Mouse (Mus musculus): ENCODE measurements around the gene Olfr784. TPM values are rescaled to one million over a fixed set of nuclear protein-coding genes. Genes with fewer than 3 reads are reported as not detected.

Gene Olfr784
- polyA plus RNA-seq, 2 experiments, result 0.04 to 0.15 TPM

- TF ChIP-seq POLR2A (IDR thresholded peaks at IDR 0.05; ENCODE audit: borderline replicate concordance, extremely low read depth, insufficient read depth, insufficient read length), result no peak
- no peaks in the 10 kb centered on the region for H3K27me3 ChIP-seq (ENCODE audit: control insufficient read depth, insufficient read depth, low read length)
- DNase-seq (ENCODE audit: low spot score) (no peak), ATAC-seq (ENCODE audit: low FRiP score, low read depth) (no peak)
- H3K4me2 ChIP-seq (replicated peaks; ENCODE audit: low read depth, low read length, severe bottlenecking), result no peak overlapping the region
- no peaks in the 10 kb centered on the region for H3K36me3 ChIP-seq (ENCODE audit: control insufficient read depth, insufficient read depth, low read length)
- H3K4me3 ChIP-seq (replicated peaks; ENCODE audit: low read length), result no peak overlapping the region
- H3K27ac ChIP-seq (replicated peaks; ENCODE audit: low read depth, low read length), result no peak overlapping the region
- no peaks in the 10 kb centered on the region for H3K9me3 ChIP-seq (ENCODE audit: control insufficient read depth, low read length)
- H3K4me1 ChIP-seq (ENCODE audit: control insufficient read depth, insufficient read depth, low read length), result no peaks in the 10 kb centered on the region
- 59% methylated on average over 5 of the region's 5 CpGs for WGBS
- no peak overlapping the region for H3K9ac ChIP-seq (ENCODE audit: low read depth, low read length, severe bottlenecking)
These were observed 17.0 kb downstream of the Olfr784 start for GRCm38 (mm10) chr10:129400892-129401291.

- TF ChIP-seq POLR2A (IDR thresholded peaks at IDR 0.05; ENCODE audit: borderline replicate concordance, extremely low read depth, insufficient read depth, insufficient read length), result no peak
- Histone ChIP-seq H3K4me2 (replicated peaks; ENCODE audit: low read depth, low read length, severe bottlenecking) (no peak within 1 kb of the TSS), H3K27me3 (ENCODE audit: control insufficient read depth, insufficient read depth, low read length) (no peaks in the 10 kb centered on the region), H3K9ac (ENCODE audit: low read depth, low read length, severe bottlenecking) (no peak within 1 kb of the TSS), H3K36me3 (ENCODE audit: control insufficient read depth, insufficient read depth, low read length) (no peaks in the 10 kb centered on the region), H3K4me3 (replicated peaks; ENCODE audit: low read length) (no peak within 1 kb of the TSS), H3K27ac (replicated peaks; ENCODE audit: low read depth, low read length) (no peak within 1 kb of the TSS), H3K4me1 (ENCODE audit: control insufficient read depth, insufficient read depth, low read length) (no peaks in the 10 kb centered on the region), H3K9me3 (ENCODE audit: control insufficient read depth, low read length) (no peaks in the 10 kb centered on the region)
- DNase-seq (ENCODE audit: low spot score), result no peak
- WGBS, result 73% methylated on average over 2 of the region's 2 CpGs
- ATAC-seq (ENCODE audit: low FRiP score, low read depth), result no peak
These were observed 21.2 kb downstream of the Olfr784 start, which contains the start of gene Olfr785 for GRCm38 (mm10) chr10:129405126-129405525. Gene Olfr785 (plus strand): TSS chr10:129405426.

- DNase-seq (ENCODE audit: low spot score) (no peak), ATAC-seq (ENCODE audit: low FRiP score, low read depth) (no peak)
- Histone ChIP-seq H3K36me3 (ENCODE audit: control insufficient read depth, insufficient read depth, low read length) (no peaks in the 10 kb centered on the region), H3K4me3 (replicated peaks; ENCODE audit: low read length) (no peak within 1 kb of the TSS), H3K9me3 (ENCODE audit: control insufficient read depth, low read length) (no peaks in the 10 kb centered on the region), H3K4me1 (ENCODE audit: control insufficient read depth, insufficient read depth, low read length) (no peaks in the 10 kb centered on the region), H3K27ac (replicated peaks; ENCODE audit: low read depth, low read length) (no peak within 1 kb of the TSS), H3K9ac (ENCODE audit: low read depth, low read length, severe bottlenecking) (no peak within 1 kb of the TSS), H3K27me3 (ENCODE audit: control insufficient read depth, insufficient read depth, low read length) (no peaks in the 10 kb centered on the region), H3K4me2 (replicated peaks; ENCODE audit: low read depth, low read length, severe bottlenecking) (no peak within 1 kb of the TSS)
- TF ChIP-seq POLR2A (IDR thresholded peaks at IDR 0.05; ENCODE audit: borderline replicate concordance, extremely low read depth, insufficient read depth, insufficient read length), result no peak
These were observed 43.1 kb downstream of the Olfr784 start, which contains the start of gene Olfr786 for GRCm38 (mm10) chr10:129427006-129427405. Gene Olfr786 (plus strand): TSS chr10:129427306.

Other genes starting within 250 kb of the Olfr784 start
- not detected in 2 replicates for gene Olfr770, start 245.1 kb upstream of the Olfr784 start, polyA plus RNA-seq (2012; rRNA removed)
- not detected in 2 replicates for gene Olfr770, start 245.1 kb upstream of the Olfr784 start, polyA plus RNA-seq (2014; fragmentation: Nextera tagmentation; extraction: Ambion mirVana)
- gene Olfr771, start 219.3 kb upstream of the Olfr784 start, polyA plus RNA-seq (2012; rRNA removed), result not detected in 2 replicates
- gene Olfr771, start 219.3 kb upstream of the Olfr784 start, polyA plus RNA-seq (2014; fragmentation: Nextera tagmentation; extraction: Ambion mirVana), result not detected in 2 replicates
- not detected in 2 replicates for gene Olfr772, start 206.2 kb upstream of the Olfr784 start, polyA plus RNA-seq (2012; rRNA removed)
- gene Olfr772, start 206.2 kb upstream of the Olfr784 start, polyA plus RNA-seq (2014; fragmentation: Nextera tagmentation; extraction: Ambion mirVana), result not detected in 2 replicates
- not detected in 2 replicates for gene Olfr773, start 196.7 kb upstream of the Olfr784 start, polyA plus RNA-seq (2012; rRNA removed)
- gene Olfr773, start 196.7 kb upstream of the Olfr784 start, polyA plus RNA-seq (2014; fragmentation: Nextera tagmentation; extraction: Ambion mirVana), result not detected in 2 replicates
- gene Olfr774, start 147.9 kb upstream of the Olfr784 start, polyA plus RNA-seq (2012; rRNA removed), result not detected in 2 replicates
- gene Olfr774, start 147.9 kb upstream of the Olfr784 start, polyA plus RNA-seq (2014; fragmentation: Nextera tagmentation; extraction: Ambion mirVana), result not detected in 2 replicates
- gene Olfr775, start 135.7 kb upstream of the Olfr784 start, polyA plus RNA-seq (2012; rRNA removed), result not detected in 2 replicates
- not detected in 2 replicates for gene Olfr775, start 135.7 kb upstream of the Olfr784 start, polyA plus RNA-seq (2014; fragmentation: Nextera tagmentation; extraction: Ambion mirVana)
- gene Olfr776, start 125.0 kb upstream of the Olfr784 start, polyA plus RNA-seq (2012; rRNA removed), result not detected in 2 replicates
- not detected in 2 replicates for gene Olfr776, start 125.0 kb upstream of the Olfr784 start, polyA plus RNA-seq (2014; fragmentation: Nextera tagmentation; extraction: Ambion mirVana)
- gene Olfr777, start 112.6 kb upstream of the Olfr784 start, polyA plus RNA-seq (2012; rRNA removed), result not detected in 2 replicates
- not detected in 2 replicates for gene Olfr777, start 112.6 kb upstream of the Olfr784 start, polyA plus RNA-seq (2014; fragmentation: Nextera tagmentation; extraction: Ambion mirVana)
- not detected in 2 replicates for gene Olfr780, start 66.0 kb upstream of the Olfr784 start, polyA plus RNA-seq (2012; rRNA removed)
- not detected in 2 replicates for gene Olfr780, start 66.0 kb upstream of the Olfr784 start, polyA plus RNA-seq (2014; fragmentation: Nextera tagmentation; extraction: Ambion mirVana)
- gene Olfr781, start 55.2 kb upstream of the Olfr784 start, polyA plus RNA-seq (2012; rRNA removed), result not detected in 2 replicates
- gene Olfr781, start 55.2 kb upstream of the Olfr784 start, polyA plus RNA-seq (2014; fragmentation: Nextera tagmentation; extraction: Ambion mirVana), result not detected in 2 replicates
- gene Olfr782, start 35.2 kb upstream of the Olfr784 start, polyA plus RNA-seq (2012; rRNA removed), result not detected in 2 replicates
- gene Olfr782, start 35.2 kb upstream of the Olfr784 start, polyA plus RNA-seq (2014; fragmentation: Nextera tagmentation; extraction: Ambion mirVana), result not detected in 2 replicates
- gene Olfr785, start 21.3 kb downstream of the Olfr784 start, polyA plus RNA-seq (2012; rRNA removed), result not detected in 2 replicates
- gene Olfr785, start 21.3 kb downstream of the Olfr784 start, polyA plus RNA-seq (2014; fragmentation: Nextera tagmentation; extraction: Ambion mirVana), result not detected in 2 replicates
- not detected in 2 replicates for gene Olfr786, start 43.2 kb downstream of the Olfr784 start, polyA plus RNA-seq (2012; rRNA removed)
- not detected in 2 replicates for gene Olfr786, start 43.2 kb downstream of the Olfr784 start, polyA plus RNA-seq (2014; fragmentation: Nextera tagmentation; extraction: Ambion mirVana)
- gene Olfr787, start 77.8 kb downstream of the Olfr784 start, polyA plus RNA-seq (2012; rRNA removed), result not detected in 2 replicates
- not detected in 2 replicates for gene Olfr787, start 77.8 kb downstream of the Olfr784 start, polyA plus RNA-seq (2014; fragmentation: Nextera tagmentation; extraction: Ambion mirVana)
- gene Olfr788, start 86.9 kb downstream of the Olfr784 start, polyA plus RNA-seq (2012; rRNA removed), result not detected in 2 replicates
- gene Olfr788, start 86.9 kb downstream of the Olfr784 start, polyA plus RNA-seq (2014; fragmentation: Nextera tagmentation; extraction: Ambion mirVana), result not detected in 2 replicates
- not detected in 2 replicates for gene Olfr789, start 100.7 kb downstream of the Olfr784 start, polyA plus RNA-seq (2012; rRNA removed)
- not detected in 2 replicates for gene Olfr789, start 100.7 kb downstream of the Olfr784 start, polyA plus RNA-seq (2014; fragmentation: Nextera tagmentation; extraction: Ambion mirVana)
- gene Olfr790, start 114.4 kb downstream of the Olfr784 start, polyA plus RNA-seq (2012; rRNA removed), result not detected in 2 replicates
- gene Olfr790, start 114.4 kb downstream of the Olfr784 start, polyA plus RNA-seq (2014; fragmentation: Nextera tagmentation; extraction: Ambion mirVana), result not detected in 2 replicates
- not detected in 2 replicates for gene Olfr791, start 137.7 kb downstream of the Olfr784 start, polyA plus RNA-seq (2012; rRNA removed)
- not detected in 2 replicates for gene Olfr791, start 137.7 kb downstream of the Olfr784 start, polyA plus RNA-seq (2014; fragmentation: Nextera tagmentation; extraction: Ambion mirVana)
- gene Olfr792, start 155.1 kb downstream of the Olfr784 start, polyA plus RNA-seq (2012; rRNA removed), result not detected in 2 replicates
- gene Olfr792, start 155.1 kb downstream of the Olfr784 start, polyA plus RNA-seq (2014; fragmentation: Nextera tagmentation; extraction: Ambion mirVana), result not detected in 2 replicates
- gene Olfr794, start 183.6 kb downstream of the Olfr784 start, polyA plus RNA-seq (2012; rRNA removed), result not detected in 2 replicates
- not detected in 2 replicates for gene Olfr794, start 183.6 kb downstream of the Olfr784 start, polyA plus RNA-seq (2014; fragmentation: Nextera tagmentation; extraction: Ambion mirVana)
- not detected in 2 replicates for gene Olfr796, start 228.5 kb downstream of the Olfr784 start, polyA plus RNA-seq (2012; rRNA removed)
- gene Olfr796, start 228.5 kb downstream of the Olfr784 start, polyA plus RNA-seq (2014; fragmentation: Nextera tagmentation; extraction: Ambion mirVana), result not detected in 2 replicates
- not detected in 2 replicates for gene Olfr798, start 243.9 kb downstream of the Olfr784 start, polyA plus RNA-seq (2012; rRNA removed)
- gene Olfr798, start 243.9 kb downstream of the Olfr784 start, polyA plus RNA-seq (2014; fragmentation: Nextera tagmentation; extraction: Ambion mirVana), result not detected in 2 replicates